Mouse (Mus musculus): ENCODE results near the gene Mboat7. TPM values are rescaled to one million over a fixed set of nuclear protein-coding genes. Genes with fewer than 3 reads are reported as not detected.
A peak's percentile ranks its signal among the peaks of the same experiment; 100 is the strongest.
"Not testable (repeated sequence)": the region's sequence is repeated elsewhere in the genome, so short reads cannot be mapped to it uniquely, and the experiment has no call there.

The Mboat7 gene
- total and polyA plus RNA-seq, 3 experiments: 31.1 to 113 TPM; not detected in 1

DNA sequence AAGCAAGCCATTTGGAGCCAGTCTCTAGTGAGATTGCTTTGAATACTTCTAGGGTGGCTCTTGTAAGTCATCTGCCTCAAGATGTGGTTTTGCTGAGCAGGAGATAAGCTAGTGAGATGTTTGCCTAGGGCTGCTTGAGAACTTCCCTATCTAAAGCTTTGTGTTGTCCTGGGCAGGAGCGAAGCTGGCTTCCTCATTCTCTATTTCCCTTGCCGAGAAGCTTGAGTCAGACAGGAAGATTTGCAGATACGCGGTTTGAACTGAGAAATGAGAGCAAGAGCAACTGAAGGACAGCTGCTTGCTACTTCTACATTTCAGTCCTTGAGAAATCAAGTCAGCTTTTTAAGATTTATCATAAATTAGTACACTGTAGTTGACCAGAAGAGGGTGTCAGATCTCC is 13.7 kb upstream of the Mboat7 start (continued):
- TF ChIP-seq USF2 (IDR thresholded peaks at IDR 0.05; ENCODE audit: borderline replicate concordance in 1 of 2, insufficient read depth in 1 of 2, low read depth in 1 of 2, low read length in 2 of 2) (no peak), MAZ (IDR thresholded peaks at IDR 0.05; ENCODE audit: low read depth, low read length) (no peak), MAFK (IDR thresholded peaks at IDR 0.05; ENCODE audit: borderline replicate concordance, low read depth, low read length) (peak; percentile 67), TBP (IDR thresholded peaks at IDR 0.05; ENCODE audit: low read depth, low read length) (peak; percentile 79), USF1 (IDR thresholded peaks at IDR 0.05; ENCODE audit: low read depth, low read length) (peak; percentile 84), CTCF (IDR thresholded peaks at IDR 0.05 in 2 of 3, conservative IDR thresholded peaks at IDR 0.05 in 1 of 3; ENCODE audit: control insufficient read depth in 1 of 3, insufficient read depth in 1 of 3, low read depth in 2 of 3, low read length in 3 of 3, poor library complexity in 1 of 3, severe bottlenecking in 1 of 3) (no peak)

DNA sequence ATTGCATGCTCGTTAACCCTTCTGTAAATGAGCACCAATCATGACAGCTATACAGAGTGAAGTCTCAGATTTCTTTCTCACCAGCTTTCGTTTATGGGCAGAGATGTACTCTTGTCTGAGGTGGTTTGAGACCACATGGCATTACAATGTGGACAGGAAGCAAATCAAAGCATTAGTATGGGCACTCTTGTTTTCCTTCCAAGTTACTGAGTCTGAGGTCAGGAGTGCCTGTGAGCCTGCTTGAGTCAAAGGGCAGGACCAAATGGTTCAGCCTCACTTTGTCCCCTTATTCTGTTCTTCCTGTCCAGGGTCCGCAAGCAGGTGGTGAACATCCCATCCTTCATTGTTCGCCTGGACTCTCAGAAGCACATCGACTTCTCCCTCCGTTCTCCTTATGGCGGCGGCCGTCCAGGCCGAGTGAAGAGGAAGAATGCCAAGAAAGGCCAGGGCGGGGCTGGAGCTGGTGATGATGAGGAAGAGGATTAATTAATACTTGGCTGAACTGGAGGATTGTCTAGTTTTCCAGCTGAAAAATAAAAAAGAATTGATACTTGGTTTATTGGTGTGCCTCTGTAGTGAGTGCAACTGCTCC is 13.1 kb upstream of the Mboat7 start:
- peak; percentile 55 for DNase-seq (ENCODE audit: low read depth, low spot score)
- Histone ChIP-seq H3K36me3 (ENCODE audit: control insufficient read depth in 1 of 2, insufficient read depth in 2 of 2, low read length in 2 of 2) (peaks cover 6 to 18% of the 10 kb centered on the region in 2 experiments), H3K9me3 (replicated peaks; ENCODE audit: insufficient read depth, low read length) (no peaks in the 10 kb centered on the region), H3K27ac (ENCODE audit: control insufficient read depth, low read depth, low read length) (peak overlapping the region; percentile 98), H3K4me3 (ENCODE audit: control insufficient read depth in 1 of 2, insufficient read depth in 1 of 2, low read depth in 2 of 2, low read length in 2 of 2) (peak overlapping the region; percentile 49 to 99), H3K9ac (ENCODE audit: control insufficient read depth, low read depth, low read length, poor library complexity, severe bottlenecking) (peak overlapping the region; percentile 99), H3K4me1 (ENCODE audit: control insufficient read depth in 1 of 2, insufficient read depth in 2 of 2, low read length in 2 of 2) (peaks cover 0 to 8% of the 10 kb centered on the region in 2 experiments; a peak in 1 of 4 replicates), H3K27me3 (ENCODE audit: control insufficient read depth in 1 of 2, insufficient read depth in 2 of 2, low read length in 2 of 2) (no peaks in the 10 kb centered on the region), H3K79me2 (ENCODE audit: control insufficient read depth, insufficient read depth, low read length, poor library complexity) (peaks cover 28% of the 10 kb centered on the region)
- TF ChIP-seq MAX (IDR thresholded peaks at IDR 0.05; ENCODE audit: low read length): peak; percentile 54; the same call in 1 of the 2 replicates
- TF ChIP-seq MYC (IDR thresholded peaks at IDR 0.05; ENCODE audit: low read depth, low read length): peak; percentile 55
- peak; percentile 18; the same call in 1 of the 2 replicates for TF ChIP-seq SMC3 (IDR thresholded peaks at IDR 0.05; ENCODE audit: low read depth, low read length)
- no peak for TF ChIP-seq GABPA (IDR thresholded peaks at IDR 0.05; ENCODE audit: low read depth, low read length)
- 0 out of 2 replicates have a peak, but pooled peaks have one; percentile 15 for TF ChIP-seq KAT2A (conservative IDR thresholded peaks at IDR 0.05; ENCODE audit: low read depth, low read length)
- no peak for TF ChIP-seq NRF1 (IDR thresholded peaks at IDR 0.05; ENCODE audit: insufficient read depth, low read depth, low read length, poor library complexity, severe bottlenecking)
- TF ChIP-seq CHD1 (IDR thresholded peaks at IDR 0.05; ENCODE audit: low read depth, low read length): peak; percentile 68; the same call in 1 of the 2 replicates
- no peak for TF ChIP-seq HCFC1 (IDR thresholded peaks at IDR 0.05; ENCODE audit: low read depth, low read length)

- Histone ChIP-seq H3K9me3 (replicated peaks; ENCODE audit: insufficient read depth, low read length) (no peaks in the 10 kb centered on the region), H3K9ac (ENCODE audit: control insufficient read depth, low read depth, low read length, poor library complexity, severe bottlenecking) (peak overlapping the region; percentile 99), H3K27ac (ENCODE audit: control insufficient read depth, low read depth, low read length) (peak overlapping the region; percentile 98), H3K27me3 (ENCODE audit: control insufficient read depth in 1 of 2, insufficient read depth in 2 of 2, low read length in 2 of 2) (no peaks in the 10 kb centered on the region), H3K36me3 (ENCODE audit: control insufficient read depth in 1 of 2, insufficient read depth in 2 of 2, low read length in 2 of 2) (peaks cover 6 to 18% of the 10 kb centered on the region in 2 experiments), H3K4me1 (ENCODE audit: control insufficient read depth in 1 of 2, insufficient read depth in 2 of 2, low read length in 2 of 2) (peaks cover 0 to 8% of the 10 kb centered on the region in 2 experiments; a peak in 1 of 4 replicates), H3K79me2 (ENCODE audit: control insufficient read depth, insufficient read depth, low read length, poor library complexity) (peaks cover 28% of the 10 kb centered on the region), H3K4me3 (ENCODE audit: control insufficient read depth in 1 of 2, insufficient read depth in 1 of 2, low read depth in 2 of 2, low read length in 2 of 2) (peak overlapping the region; percentile 49 to 99)
- TF ChIP-seq POLR2A (IDR thresholded peaks at IDR 0.05; ENCODE audit: control insufficient read depth in 1 of 2, insufficient read depth in 1 of 2, low read depth in 1 of 2, low read length in 2 of 2, poor library complexity in 1 of 2): peak in 1 of 2 experiments; percentile 22; a peak in 1 of 4 replicates
- TF ChIP-seq SMC3 (IDR thresholded peaks at IDR 0.05; ENCODE audit: low read depth, low read length): no peak
- peak; percentile 43 for DNase-seq (ENCODE audit: low read depth, low spot score)
These were observed 12.6 kb upstream of the Mboat7 start for GRCm38 (mm10) chr7:3705911-3706310.

- Histone ChIP-seq H3K9ac (ENCODE audit: control insufficient read depth, low read depth, low read length, poor library complexity, severe bottlenecking) (peak overlapping the region; percentile 99), H3K79me2 (ENCODE audit: control insufficient read depth, insufficient read depth, low read length, poor library complexity) (peaks cover 28% of the 10 kb centered on the region)
- peak; percentile 38 for DNase-seq (ENCODE audit: low read depth, low spot score)
These were observed 12.1 kb upstream of the Mboat7 start for GRCm38 (mm10) chr7:3705461-3705860.

More at GRCm38 (mm10) chr7:3705461-3705860, 12.1 kb upstream of the Mboat7 start:
- not testable (repeated sequence) for H3K9me3 ChIP-seq (replicated peaks; ENCODE audit: insufficient read depth, low read length); H3K4me1 ChIP-seq (ENCODE audit: control insufficient read depth in 1 of 2, insufficient read depth in 2 of 2, low read length in 2 of 2); H3K27me3 ChIP-seq (ENCODE audit: control insufficient read depth in 1 of 2, insufficient read depth in 2 of 2, low read length in 2 of 2)
- peak overlapping the region; percentile 73 to 99 for H3K4me3 ChIP-seq (ENCODE audit: control insufficient read depth in 1 of 2, insufficient read depth in 1 of 2, low read depth in 2 of 2, low read length in 2 of 2)
- H3K27ac ChIP-seq (ENCODE audit: control insufficient read depth, low read depth, low read length): peak overlapping the region; percentile 98
- H3K36me3 ChIP-seq (ENCODE audit: control insufficient read depth in 1 of 2, insufficient read depth in 2 of 2, low read length in 2 of 2): peaks cover 6 to 18% of the 10 kb centered on the region in 2 experiments

Data from MEL (cell line).